Mouse (Mus musculus): ENCODE measurements around the gene Inpp1.

Gene Inpp1

GRCm38 (mm10) chr1:52801651-52802050, 15.8 kb downstream of the Inpp1 start:
- TF ChIP-seq GATA4 (IDR thresholded peaks at IDR 0.05; ENCODE audit: insufficient replicate concordance, low read length) = no peak

- no peak for TF ChIP-seq GATA4 (IDR thresholded peaks at IDR 0.05; ENCODE audit: insufficient replicate concordance, low read length)
Measured at GRCm38 (mm10) chr1:52800340-52800740, 17.1 kb downstream of the Inpp1 start.

- TF ChIP-seq GATA4 (IDR thresholded peaks at IDR 0.05; ENCODE audit: insufficient replicate concordance, low read length) = no peak
Measured at GRCm38 (mm10) chr1:52799772-52800171, 17.7 kb downstream of the Inpp1 start.

GRCm38 (mm10) chr1:52799056-52799726, 18.3 kb downstream of the Inpp1 start:
- no peak for TF ChIP-seq GATA4 (IDR thresholded peaks at IDR 0.05; ENCODE audit: insufficient replicate concordance, low read length)

- TF ChIP-seq GATA4 (IDR thresholded peaks at IDR 0.05; ENCODE audit: insufficient replicate concordance, low read length) = no peak
Measured at GRCm38 (mm10) chr1:52795927-52796326, 21.6 kb downstream of the Inpp1 start.

GRCm38 (mm10) chr1:52793692-52794091, 23.8 kb downstream of the Inpp1 start:
- TF ChIP-seq GATA4 (IDR thresholded peaks at IDR 0.05; ENCODE audit: insufficient replicate concordance, low read length) = no peak

GRCm38 (mm10) chr1:52792701-52793100, 24.8 kb downstream of the Inpp1 start:
- no peak for TF ChIP-seq GATA4 (IDR thresholded peaks at IDR 0.05; ENCODE audit: insufficient replicate concordance, low read length)

- TF ChIP-seq GATA4 (IDR thresholded peaks at IDR 0.05; ENCODE audit: insufficient replicate concordance, low read length) = no peak
Measured at GRCm38 (mm10) chr1:52787254-52787653, 30.2 kb downstream of the Inpp1 start.

- TF ChIP-seq GATA4 (IDR thresholded peaks at IDR 0.05; ENCODE audit: insufficient replicate concordance, low read length) = no peak
Measured at GRCm38 (mm10) chr1:52765176-52766111, 52.0 kb downstream of the Inpp1 start.

GRCm38 (mm10) chr1:52763894-52764809, 53.3 kb downstream of the Inpp1 start:
- no peak for TF ChIP-seq GATA4 (IDR thresholded peaks at IDR 0.05; ENCODE audit: insufficient replicate concordance, low read length)

- TF ChIP-seq GATA4 (IDR thresholded peaks at IDR 0.05; ENCODE audit: insufficient replicate concordance, low read length) = no peak
Measured at GRCm38 (mm10) chr1:52758174-52758573, 59.3 kb downstream of the Inpp1 start.

- no peak for TF ChIP-seq GATA4 (IDR thresholded peaks at IDR 0.05; ENCODE audit: insufficient replicate concordance, low read length)
Measured at GRCm38 (mm10) chr1:52754331-52754730, 63.2 kb downstream of the Inpp1 start.

GRCm38 (mm10) chr1:52753828-52754227, 63.7 kb downstream of the Inpp1 start:
- no peak for TF ChIP-seq GATA4 (IDR thresholded peaks at IDR 0.05; ENCODE audit: insufficient replicate concordance, low read length)

- no peak for TF ChIP-seq GATA4 (IDR thresholded peaks at IDR 0.05; ENCODE audit: insufficient replicate concordance, low read length)
Measured at GRCm38 (mm10) chr1:52752706-52753105, 64.8 kb downstream of the Inpp1 start.

GRCm38 (mm10) chr1:52751634-52752033, 65.9 kb downstream of the Inpp1 start:
- no peak for TF ChIP-seq GATA4 (IDR thresholded peaks at IDR 0.05; ENCODE audit: insufficient replicate concordance, low read length)

Measured in liver, adult (tissue).